Mouse (Mus musculus): ENCODE data around the gene Atp8a2. TPM values are rescaled to one million over a fixed set of nuclear protein-coding genes. Genes with fewer than 3 reads are reported as not detected.

The Atp8a2 gene
- polyA plus RNA-seq, 1 experiment from 2014 or later = 4.2 TPM

DNA sequence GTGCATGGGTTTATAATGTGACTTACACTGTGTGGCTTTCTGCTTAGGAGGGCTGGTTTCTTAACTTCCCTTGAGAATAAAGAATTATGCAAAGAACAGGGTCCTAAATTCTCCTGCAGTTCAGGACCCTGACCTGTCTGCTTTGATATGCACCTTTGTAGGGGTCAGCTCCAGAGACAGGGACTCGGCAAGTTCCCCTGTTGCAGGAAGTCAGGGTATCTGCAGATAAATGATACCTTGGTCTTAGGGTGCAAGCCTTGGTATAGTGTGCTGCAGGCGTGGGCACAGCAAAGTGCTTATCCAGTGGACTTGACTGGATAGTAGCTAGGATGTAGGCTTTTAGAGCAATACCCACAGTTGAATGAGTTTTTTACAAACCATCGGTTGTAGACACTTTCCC, 552.1 kb downstream of the Atp8a2 start:
- no peaks in the 10 kb centered on the region for H3K36me3 ChIP-seq (replicated peaks; ENCODE audit: control insufficient read depth, insufficient read depth, low read depth, low read length)
- 62% methylated on average over 3 of the region's 3 CpGs for WGBS
- no peak overlapping the region for H3K4me3 ChIP-seq (ENCODE audit: low read depth, low read length)
- no peaks in the 10 kb centered on the region for H3K9me3 ChIP-seq (replicated peaks; ENCODE audit: control insufficient read depth, low read length)
- H3K4me1 ChIP-seq (ENCODE audit: control insufficient read depth, insufficient read depth, low read length) = no peaks in the 10 kb centered on the region; the same call in 1 of the 2 replicates
- no peak overlapping the region for H3K4me2 ChIP-seq (ENCODE audit: low read depth, low read length)
- ATAC-seq (replicated peaks; ENCODE audit: insufficient number of reproducible peaks, low FRiP score, low TSS enrichment, low read depth) (no peak), DNase-seq (ENCODE audit: low spot score) (no peak)
- H3K27ac ChIP-seq (replicated peaks; ENCODE audit: low read depth, low read length) = no peak overlapping the region
- H3K27me3 ChIP-seq (ENCODE audit: control insufficient read depth, insufficient read depth, low read length) = no peaks in the 10 kb centered on the region
- no peak overlapping the region for H3K9ac ChIP-seq (replicated peaks; ENCODE audit: low read length)

- no peak overlapping the region for H3K9ac ChIP-seq (replicated peaks; ENCODE audit: low read length)
- ATAC-seq (replicated peaks; ENCODE audit: insufficient number of reproducible peaks, low FRiP score, low TSS enrichment, low read depth) = no peak
- WGBS = 83% methylated on average over 1 of the region's 1 CpGs
- no peak overlapping the region for H3K4me3 ChIP-seq (ENCODE audit: low read depth, low read length)
- H3K9me3 ChIP-seq (replicated peaks; ENCODE audit: control insufficient read depth, low read length) = no peaks in the 10 kb centered on the region
- H3K27ac ChIP-seq (replicated peaks; ENCODE audit: low read depth, low read length) = no peak overlapping the region
- H3K4me2 ChIP-seq (ENCODE audit: low read depth, low read length) = no peak overlapping the region
- H3K27me3 ChIP-seq (ENCODE audit: control insufficient read depth, insufficient read depth, low read length) = no peaks in the 10 kb centered on the region
- H3K36me3 ChIP-seq (replicated peaks; ENCODE audit: control insufficient read depth, insufficient read depth, low read depth, low read length) = no peaks in the 10 kb centered on the region
- DNase-seq (ENCODE audit: low spot score) = no peak
- no peaks in the 10 kb centered on the region; the same call in 1 of the 2 replicates for H3K4me1 ChIP-seq (ENCODE audit: control insufficient read depth, insufficient read depth, low read length)
Measured at GRCm38 (mm10) chr14:59644166-59644565, 552.8 kb downstream of the Atp8a2 start.

- Histone ChIP-seq H3K4me1 (ENCODE audit: control insufficient read depth, insufficient read depth, low read length) (no peaks in the 10 kb centered on the region; the same call in 1 of the 2 replicates), H3K27ac (replicated peaks; ENCODE audit: low read depth, low read length) (no peak overlapping the region), H3K9me3 (replicated peaks; ENCODE audit: control insufficient read depth, low read length) (no peaks in the 10 kb centered on the region), H3K4me2 (ENCODE audit: low read depth, low read length) (no peak overlapping the region), H3K36me3 (replicated peaks; ENCODE audit: control insufficient read depth, insufficient read depth, low read depth, low read length) (no peaks in the 10 kb centered on the region), H3K27me3 (ENCODE audit: control insufficient read depth, insufficient read depth, low read length) (no peaks in the 10 kb centered on the region), H3K4me3 (ENCODE audit: low read depth, low read length) (no peak overlapping the region), H3K9ac (replicated peaks; ENCODE audit: low read length) (no peak overlapping the region)
- ATAC-seq (replicated peaks; ENCODE audit: insufficient number of reproducible peaks, low FRiP score, low TSS enrichment, low read depth) (no peak), DNase-seq (ENCODE audit: low spot score) (no peak)
- 47% methylated on average over 12 of the region's 12 CpGs for WGBS
Measured at GRCm38 (mm10) chr14:59643582-59643981, 553.4 kb downstream of the Atp8a2 start.

DNA sequence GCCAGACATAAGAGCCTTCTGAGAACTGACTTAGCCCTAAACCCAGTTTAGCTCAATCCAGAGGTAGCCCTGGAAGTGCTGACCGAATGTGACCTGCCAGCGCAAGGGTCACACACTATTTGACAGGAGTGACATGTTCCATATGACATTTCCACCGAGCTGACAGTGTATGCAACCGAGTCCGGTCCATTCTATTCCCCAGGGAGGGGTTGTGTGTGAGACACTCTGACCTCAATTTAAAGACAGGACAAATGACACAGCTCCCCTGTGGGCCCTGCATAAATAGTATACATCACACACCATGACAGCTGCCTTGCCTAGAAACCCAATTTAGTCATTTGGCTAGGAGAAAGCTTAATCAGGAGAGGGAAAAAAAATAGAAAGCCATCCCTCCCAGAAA, 555.1 kb downstream of the Atp8a2 start:
- no peak overlapping the region for H3K27ac ChIP-seq (replicated peaks; ENCODE audit: low read depth, low read length)
- no peak for DNase-seq (ENCODE audit: low spot score)
- 21% methylated on average over 5 of the region's 5 CpGs for WGBS

GRCm38 (mm10) chr14:59638906-59639703, 557.9 kb downstream of the Atp8a2 start:
- Histone ChIP-seq H3K4me1 (ENCODE audit: control insufficient read depth, insufficient read depth, low read length) (no peaks in the 10 kb centered on the region; the same call in 1 of the 2 replicates), H3K9me3 (replicated peaks; ENCODE audit: control insufficient read depth, low read length) (no peaks in the 10 kb centered on the region), H3K4me3 (ENCODE audit: low read depth, low read length) (no peak overlapping the region), H3K9ac (replicated peaks; ENCODE audit: low read length) (no peak overlapping the region), H3K27me3 (ENCODE audit: control insufficient read depth, insufficient read depth, low read length) (no peaks in the 10 kb centered on the region), H3K27ac (replicated peaks; ENCODE audit: low read depth, low read length) (no peak overlapping the region), H3K4me2 (ENCODE audit: low read depth, low read length) (no peak overlapping the region), H3K36me3 (replicated peaks; ENCODE audit: control insufficient read depth, insufficient read depth, low read depth, low read length) (no peaks in the 10 kb centered on the region)
- no peak for ATAC-seq (replicated peaks; ENCODE audit: insufficient number of reproducible peaks, low FRiP score, low TSS enrichment, low read depth)
- WGBS = 43% methylated on average over 7 of the region's 7 CpGs
- no peak for DNase-seq (ENCODE audit: low spot score)

More for the DNA sequence above, 555.1 kb downstream of the Atp8a2 start:
- H3K9ac ChIP-seq (replicated peaks; ENCODE audit: low read length) = no peak overlapping the region
- H3K27me3 ChIP-seq (ENCODE audit: control insufficient read depth, insufficient read depth, low read length) = no peaks in the 10 kb centered on the region
- H3K36me3 ChIP-seq (replicated peaks; ENCODE audit: control insufficient read depth, insufficient read depth, low read depth, low read length) = no peaks in the 10 kb centered on the region
- H3K4me1 ChIP-seq (ENCODE audit: control insufficient read depth, insufficient read depth, low read length) = no peaks in the 10 kb centered on the region; the same call in 1 of the 2 replicates
- H3K9me3 ChIP-seq (replicated peaks; ENCODE audit: control insufficient read depth, low read length) = no peaks in the 10 kb centered on the region
- ATAC-seq (replicated peaks; ENCODE audit: insufficient number of reproducible peaks, low FRiP score, low TSS enrichment, low read depth) = 0 out of 2 replicates have a peak, but pooled peaks have one; percentile 49
- no peak overlapping the region for H3K4me3 ChIP-seq (ENCODE audit: low read depth, low read length)
- H3K4me2 ChIP-seq (ENCODE audit: low read depth, low read length) = no peak overlapping the region

GRCm38 (mm10) chr14:59633988-59634387, 563.0 kb downstream of the Atp8a2 start:
- H3K27ac ChIP-seq (replicated peaks; ENCODE audit: low read depth, low read length) = no peak overlapping the region
- no peak overlapping the region for H3K9ac ChIP-seq (replicated peaks; ENCODE audit: low read length)
- H3K9me3 ChIP-seq (replicated peaks; ENCODE audit: control insufficient read depth, low read length) = no peaks in the 10 kb centered on the region
- H3K4me3 ChIP-seq (ENCODE audit: low read depth, low read length) = no peak overlapping the region
- H3K4me1 ChIP-seq (ENCODE audit: control insufficient read depth, insufficient read depth, low read length) = no peaks in the 10 kb centered on the region; the same call in 1 of the 2 replicates
- no peak overlapping the region for H3K4me2 ChIP-seq (ENCODE audit: low read depth, low read length)
- DNase-seq (ENCODE audit: low spot score) = no peak
- no peaks in the 10 kb centered on the region; the same call in 1 of the 2 replicates for H3K36me3 ChIP-seq (replicated peaks; ENCODE audit: control insufficient read depth, insufficient read depth, low read depth, low read length)
- ATAC-seq (replicated peaks; ENCODE audit: insufficient number of reproducible peaks, low FRiP score, low TSS enrichment, low read depth) = no peak
- no peaks in the 10 kb centered on the region for H3K27me3 ChIP-seq (ENCODE audit: control insufficient read depth, insufficient read depth, low read length)
- whole genome bisulfite sequencing = 73% methylated on average over 9 of the region's 9 CpGs

- Histone ChIP-seq H3K9me3 (replicated peaks; ENCODE audit: control insufficient read depth, low read length) (no peaks in the 10 kb centered on the region), H3K9ac (replicated peaks; ENCODE audit: low read length) (no peak overlapping the region), H3K36me3 (replicated peaks; ENCODE audit: control insufficient read depth, insufficient read depth, low read depth, low read length) (no peaks in the 10 kb centered on the region; the same call in 1 of the 2 replicates), H3K4me2 (ENCODE audit: low read depth, low read length) (no peak overlapping the region), H3K27me3 (ENCODE audit: control insufficient read depth, insufficient read depth, low read length) (no peaks in the 10 kb centered on the region), H3K4me1 (ENCODE audit: control insufficient read depth, insufficient read depth, low read length) (no peaks in the 10 kb centered on the region; the same call in 1 of the 2 replicates), H3K27ac (replicated peaks; ENCODE audit: low read depth, low read length) (no peak overlapping the region), H3K4me3 (ENCODE audit: low read depth, low read length) (no peak overlapping the region)
- no peak for ATAC-seq (replicated peaks; ENCODE audit: insufficient number of reproducible peaks, low FRiP score, low TSS enrichment, low read depth)
- 66% methylated on average over 5 of the region's 5 CpGs for WGBS
- DNase-seq (ENCODE audit: low spot score) = no peak
Measured at GRCm38 (mm10) chr14:59633295-59633898, 563.6 kb downstream of the Atp8a2 start.

DNA sequence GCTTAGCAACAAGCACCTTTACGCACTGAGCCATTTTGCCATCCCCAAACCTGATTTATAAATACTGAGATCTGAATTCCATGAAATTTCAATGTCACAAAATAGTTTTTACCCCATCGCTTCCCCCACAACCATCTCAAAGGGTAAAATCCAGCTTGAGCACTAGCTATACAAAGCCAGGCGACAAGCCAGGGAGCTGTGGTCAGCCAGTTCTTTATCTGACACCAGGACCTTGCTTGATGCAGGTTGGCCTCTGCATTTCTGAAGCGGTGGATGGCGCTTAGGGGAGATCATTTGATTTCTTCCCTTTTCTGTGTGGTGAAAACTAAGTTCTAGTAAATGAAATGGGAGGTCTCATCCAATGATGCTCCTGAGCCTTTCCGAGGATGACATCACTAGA, 564.9 kb downstream of the Atp8a2 start:
- no peaks in the 10 kb centered on the region; the same call in 1 of the 2 replicates for H3K36me3 ChIP-seq (replicated peaks; ENCODE audit: control insufficient read depth, insufficient read depth, low read depth, low read length)
- 88% methylated on average over 6 of the region's 6 CpGs for WGBS
- ATAC-seq (replicated peaks; ENCODE audit: insufficient number of reproducible peaks, low FRiP score, low TSS enrichment, low read depth) = no peak
- H3K27ac ChIP-seq (replicated peaks; ENCODE audit: low read depth, low read length) = no peak overlapping the region
- DNase-seq (ENCODE audit: low spot score) = no peak
- no peak overlapping the region for H3K9ac ChIP-seq (replicated peaks; ENCODE audit: low read length)
- no peak overlapping the region for H3K4me2 ChIP-seq (ENCODE audit: low read depth, low read length)
- no peak overlapping the region for H3K4me3 ChIP-seq (ENCODE audit: low read depth, low read length)
- no peaks in the 10 kb centered on the region; the same call in 1 of the 2 replicates for H3K4me1 ChIP-seq (ENCODE audit: control insufficient read depth, insufficient read depth, low read length)
- no peaks in the 10 kb centered on the region for H3K27me3 ChIP-seq (ENCODE audit: control insufficient read depth, insufficient read depth, low read length)
- no peaks in the 10 kb centered on the region for H3K9me3 ChIP-seq (replicated peaks; ENCODE audit: control insufficient read depth, low read length)
